Mouse (Mus musculus) ovary, adult 18-20 months (tissue): ENCODE data around the gene Rps6kc1.
"Not testable (repeated sequence)": the region's sequence is repeated elsewhere in the genome, so short reads cannot be mapped to it uniquely, and the experiment has no call there.

Experiments
- DNase-seq: peaks from one replicate; pipeline ENCODE4 v3.0.0; 2022; ENCODE audit warnings: low spot score, mixed read lengths

Rps6kc1 gene

DNA sequence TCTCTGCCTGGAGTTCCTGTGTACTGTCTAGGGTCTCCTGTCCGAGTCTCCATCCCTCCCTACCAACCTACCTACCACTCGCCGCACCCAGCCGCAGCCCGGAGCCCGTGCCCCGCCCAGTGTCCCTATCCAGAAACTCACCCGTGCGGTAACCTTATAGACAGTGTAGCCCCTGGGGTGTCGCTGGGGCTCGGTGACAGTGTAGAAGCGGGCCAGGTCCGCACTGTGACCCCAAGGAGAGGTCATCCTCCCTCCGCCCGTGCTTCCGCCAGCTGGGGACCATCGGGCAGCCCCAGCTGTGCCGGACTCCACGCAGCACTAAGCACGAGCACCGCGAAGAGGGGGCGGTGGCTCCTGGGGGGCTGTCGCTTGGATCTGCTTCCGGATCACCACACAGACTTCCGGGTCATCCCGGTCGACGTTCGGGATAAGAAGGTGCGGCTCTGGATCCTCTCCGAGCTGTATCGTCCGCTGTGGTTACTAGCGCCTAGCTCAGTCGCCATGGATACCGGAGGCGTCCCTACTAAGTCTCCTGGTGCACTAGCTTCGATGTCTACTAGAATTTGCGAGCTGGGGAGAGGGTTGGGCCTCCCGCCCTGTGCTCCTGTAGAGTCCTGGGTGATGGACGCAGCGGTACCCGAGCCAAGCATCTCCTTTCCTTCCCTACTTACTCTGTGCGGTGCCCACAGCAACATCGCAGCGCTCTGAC, at the start of gene Rps6kc1:
Gene Rps6kc1 (minus strand): TSS at position 356 of the 709 bp plus-strand sequence.
- peak; percentile 59 for DNase-seq

DNA sequence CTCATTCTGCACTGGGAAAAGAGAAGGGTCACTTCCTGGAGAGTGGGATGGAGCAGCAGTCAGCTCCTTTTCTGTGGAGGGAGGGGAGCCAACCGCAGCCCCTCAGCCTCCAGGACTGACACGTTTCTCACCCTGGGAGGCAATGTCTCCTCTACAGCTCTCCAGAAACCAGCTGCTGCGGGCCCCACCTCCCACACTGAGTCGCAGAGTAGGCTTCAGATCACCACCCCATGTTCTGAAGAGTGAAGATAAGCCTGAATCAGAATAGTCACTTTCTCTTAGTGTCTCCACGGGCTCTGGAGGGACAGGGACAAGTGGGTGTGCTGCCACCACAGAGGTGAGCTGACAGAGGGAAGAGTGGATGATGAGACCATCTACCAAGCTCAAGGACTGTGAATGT, 47.3 kb upstream of the Rps6kc1 start:
- DNase-seq: no peak

- DNase-seq: no peak
Observed at GRCm38 (mm10) chr1:190953009-190953408, 41.4 kb upstream of the Rps6kc1 start.

- DNase-seq: no peak
Observed at GRCm38 (mm10) chr1:190951014-190951413, 39.4 kb upstream of the Rps6kc1 start.

- no peak for DNase-seq
Observed at GRCm38 (mm10) chr1:190948846-190949245, 37.3 kb upstream of the Rps6kc1 start.

DNA sequence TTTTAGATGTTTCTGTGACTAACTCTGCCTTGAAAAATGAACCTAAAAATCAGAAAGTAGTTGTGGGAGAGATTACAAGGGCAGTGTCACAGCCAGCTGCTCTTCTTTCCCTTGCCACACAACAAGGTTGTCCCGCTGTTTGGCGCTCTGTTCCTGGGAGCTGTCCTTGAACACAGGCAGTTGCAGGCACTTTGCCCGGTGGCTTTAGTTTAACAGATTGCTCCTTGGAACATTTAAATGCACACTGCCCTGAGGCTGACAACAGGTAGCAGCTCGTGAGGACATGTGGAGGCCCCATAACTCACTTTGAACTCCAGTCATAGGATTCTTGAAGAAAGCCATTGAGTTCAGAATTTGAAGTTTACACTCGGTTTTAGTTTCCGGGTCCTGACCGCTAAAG, 36.9 kb upstream of the Rps6kc1 start:
- DNase-seq: peak; percentile 48

DNA sequence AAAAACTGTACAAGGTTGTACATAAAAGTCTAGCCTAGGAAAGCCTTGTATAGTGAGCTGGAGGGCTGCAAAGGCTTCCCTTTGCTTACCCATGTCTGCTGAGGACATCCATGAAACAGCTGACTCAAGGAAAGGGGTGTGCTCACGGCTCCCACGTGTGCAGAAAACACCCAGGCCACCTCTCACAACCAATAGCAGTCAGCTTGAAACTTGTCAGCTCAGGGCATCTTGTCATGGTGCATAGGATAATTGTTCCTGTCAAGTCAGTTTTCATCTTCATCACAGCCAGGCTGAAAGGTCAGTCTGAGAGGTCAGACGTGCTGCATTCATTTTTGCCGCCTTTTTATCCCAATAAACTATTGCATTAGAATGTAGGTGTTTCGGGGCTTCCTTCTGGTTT, 36.4 kb upstream of the Rps6kc1 start:
- DNase-seq: no peak

GRCm38 (mm10) chr1:190944109-190944760, 32.7 kb upstream of the Rps6kc1 start:
- DNase-seq: no peak

DNA sequence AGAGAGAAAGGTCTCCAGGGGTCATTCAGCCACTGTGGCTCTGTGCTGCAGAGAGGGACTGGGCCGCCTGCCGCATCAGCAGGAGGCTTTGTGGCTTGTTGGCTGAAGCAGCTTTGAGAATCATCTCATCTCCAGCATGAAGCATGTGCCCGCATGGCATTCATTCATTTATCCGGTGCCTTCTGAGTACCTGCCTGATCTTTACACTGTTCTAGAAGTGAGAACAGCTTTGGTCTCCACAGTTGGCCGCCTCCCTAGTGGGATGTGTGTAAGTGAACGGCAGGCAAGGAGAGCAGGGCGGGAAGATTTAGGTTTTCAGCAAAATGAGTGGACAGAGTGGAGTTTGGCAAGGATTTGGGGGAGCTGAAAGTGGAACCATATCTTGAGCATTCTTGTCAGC, 28.2 kb upstream of the Rps6kc1 start:
- no peak for DNase-seq

DNA sequence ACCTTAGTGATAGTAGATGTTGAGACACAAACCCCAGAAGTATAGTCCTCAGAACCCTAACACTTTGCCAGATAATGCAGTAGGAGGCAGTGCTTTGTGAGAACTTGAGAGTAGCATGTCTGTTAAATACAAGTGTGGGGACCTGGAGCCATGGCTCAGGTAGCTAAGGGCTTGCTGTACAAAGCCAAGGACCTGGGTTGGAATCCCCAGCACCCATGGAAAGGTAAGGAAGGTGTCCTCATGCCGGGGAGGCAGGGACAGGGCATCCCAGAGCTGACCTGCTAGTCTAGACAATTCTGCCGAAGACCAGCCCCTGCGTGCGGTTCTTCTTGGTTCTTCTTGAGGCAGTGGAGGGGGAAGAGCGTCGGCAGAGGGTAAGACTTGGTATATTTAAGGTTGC, 18.6 kb upstream of the Rps6kc1 start:
- no peak for DNase-seq

DNA sequence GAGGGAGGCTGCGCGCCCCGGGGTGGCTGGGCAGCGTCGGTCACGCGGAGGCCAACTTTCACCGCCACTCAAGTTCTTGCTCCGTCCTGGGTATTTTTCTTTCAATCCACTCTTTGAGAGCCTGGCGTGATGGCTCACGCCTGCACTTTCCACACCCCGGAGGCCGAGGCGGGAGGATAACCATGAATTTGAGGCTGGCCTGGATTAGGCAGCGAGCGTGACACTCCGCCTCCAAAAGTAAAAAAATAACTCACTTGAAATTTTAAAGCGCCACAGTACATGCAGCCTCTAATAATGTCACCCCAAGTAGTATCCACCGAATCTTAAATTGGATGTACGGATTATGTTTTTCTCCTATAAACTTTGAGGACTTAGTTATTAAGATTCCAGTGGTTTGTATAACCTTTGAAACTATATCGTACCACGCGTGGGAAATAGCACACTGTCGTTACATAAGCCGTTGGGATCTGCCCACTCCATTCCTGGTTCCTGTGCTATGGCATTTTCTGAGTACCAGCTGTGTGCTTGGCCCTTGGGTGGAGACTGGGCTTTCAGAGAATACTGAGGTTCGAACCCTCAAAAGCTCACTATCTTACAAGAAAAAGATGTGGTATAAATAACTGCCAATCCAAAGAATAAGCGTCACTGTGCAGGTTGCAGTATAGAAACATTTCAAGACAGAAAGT, 17.6 kb upstream of the Rps6kc1 start:
- DNase-seq: peak; percentile 17

DNA sequence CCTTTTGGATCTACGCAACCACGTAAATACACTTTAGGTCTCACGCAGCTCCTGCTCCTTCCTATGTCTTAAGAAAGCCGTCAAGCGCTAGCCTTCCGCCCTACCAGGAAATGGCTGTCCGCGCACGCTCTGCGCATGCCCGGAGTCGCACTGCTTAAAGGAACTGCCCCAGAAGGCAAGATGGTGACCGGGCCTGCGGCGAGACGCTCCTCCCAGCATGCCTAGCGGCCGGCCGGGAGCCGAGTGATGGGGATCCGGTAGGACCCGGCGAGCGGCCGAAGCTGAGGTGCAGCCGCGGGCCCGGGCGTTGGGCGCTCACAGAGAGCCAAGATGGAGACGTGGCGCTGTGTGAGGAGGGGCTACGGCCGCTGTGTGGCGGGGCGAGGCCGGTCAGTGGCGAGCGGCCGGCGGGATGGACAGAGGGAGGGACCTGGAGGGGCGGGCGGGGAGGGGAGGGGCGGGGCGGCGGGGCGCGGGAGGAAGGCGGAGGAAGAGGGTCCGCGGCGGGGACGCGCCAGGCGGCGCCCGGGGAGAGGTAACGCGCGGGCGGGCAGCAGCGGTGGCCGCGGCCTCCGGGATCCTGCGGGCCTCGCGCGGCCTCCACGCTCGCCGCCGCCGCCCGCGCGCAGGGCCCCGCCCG, 16.9 kb upstream of the Rps6kc1 start:
- DNase-seq: peak; percentile 97

GRCm38 (mm10) chr1:190927751-190928369, 16.3 kb upstream of the Rps6kc1 start:
- no peak for DNase-seq

- no peak for DNase-seq
Observed at GRCm38 (mm10) chr1:190927311-190927710, 15.7 kb upstream of the Rps6kc1 start.

GRCm38 (mm10) chr1:190924812-190925211, 13.2 kb upstream of the Rps6kc1 start, which contains the start of gene Angel2:
Gene Angel2 (plus strand): TSS chr1:190925112.
- not testable (repeated sequence) for DNase-seq

GRCm38 (mm10) chr1:190919725-190920469, 8.3 kb upstream of the Rps6kc1 start:
- DNase-seq: no peak

DNA sequence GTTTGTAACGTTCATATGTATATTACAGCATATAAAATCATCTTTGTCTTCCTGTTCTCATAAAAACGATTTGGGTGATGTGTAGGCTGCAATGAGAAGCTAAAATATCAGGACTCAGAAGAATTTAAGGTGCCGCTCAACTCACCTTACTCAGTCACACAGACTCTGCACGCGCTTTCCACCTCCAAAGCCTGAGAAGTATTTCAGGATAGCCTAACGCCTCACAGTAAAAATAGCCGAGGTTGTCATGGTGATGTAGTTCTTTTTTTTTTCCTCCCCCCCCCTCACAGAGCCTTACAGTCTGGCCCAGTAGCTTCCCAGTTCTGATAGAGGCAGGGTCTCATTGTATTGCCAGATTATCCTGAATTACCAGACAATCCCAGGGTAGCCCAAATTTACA, 7.4 kb upstream of the Rps6kc1 start:
- DNase-seq: no peak

DNA sequence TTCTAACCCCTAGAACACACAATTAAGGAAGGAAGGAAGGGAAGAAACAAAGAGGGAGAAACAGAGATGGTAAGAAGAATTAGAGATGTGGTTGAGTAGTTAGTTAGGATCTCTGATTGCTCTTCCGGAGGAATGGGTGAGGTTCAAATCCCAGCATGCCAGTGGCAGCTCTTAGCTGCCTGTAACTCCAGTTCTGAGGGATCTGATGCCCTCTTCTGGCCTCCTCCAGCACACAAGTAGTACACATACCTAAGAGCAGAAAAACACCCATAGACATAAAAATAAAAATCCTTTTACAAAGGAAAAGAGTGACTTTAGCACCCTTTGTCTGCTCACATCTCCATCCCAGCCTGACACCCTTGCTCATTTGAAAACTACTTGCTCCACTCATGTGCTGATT, 1.1 kb upstream of the Rps6kc1 start:
- no peak for DNase-seq

DNA sequence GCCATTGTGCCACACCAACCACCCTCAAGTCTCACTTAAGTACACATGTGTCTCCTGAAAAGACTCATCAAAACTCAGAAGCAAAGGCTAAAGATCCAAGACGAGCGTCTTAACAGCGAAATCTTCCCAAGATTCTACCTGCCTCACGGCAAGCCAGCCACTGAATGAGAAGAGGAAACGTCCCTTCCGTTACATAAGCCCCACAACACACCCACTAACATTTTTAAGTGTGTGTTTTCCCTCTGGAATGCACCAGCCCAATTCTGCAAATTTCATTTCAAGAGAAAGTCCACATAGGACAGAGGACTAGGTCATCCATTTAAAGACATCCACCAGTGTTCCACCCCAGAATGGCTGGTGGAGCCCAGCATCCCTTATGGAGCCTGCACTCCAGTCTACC, 734 bp downstream of the Rps6kc1 start:
- no peak for DNase-seq

GRCm38 (mm10) chr1:190904714-190905113, 6.9 kb downstream of the Rps6kc1 start:
- DNase-seq: no peak

- DNase-seq: no peak
Observed at GRCm38 (mm10) chr1:190904136-190904535, 7.4 kb downstream of the Rps6kc1 start.
